Mouse (Mus musculus) intestine, embryonic 15.5 days (tissue): ENCODE results near the gene Bzw1. TPM values are rescaled to one million over a fixed set of nuclear protein-coding genes. Genes with fewer than 3 reads are reported as not detected.

ENCODE experiments used
- ATAC-seq: fragments of 200-750 bp; cut with Nextera tagmentation; 2 replicates; pipeline ENCODE4 v1.8.0; 2017; ENCODE audit warnings: moderate TSS enrichment, moderate library complexity
- H3K27ac ChIP-seq: fragments of 300-500 bp; sonication (generic); 2 replicates; pipeline ENCODE4 v1.5.1; 2015; ENCODE audit warnings: mild to moderate bottlenecking, inconsistent platforms
- H3K27me3 ChIP-seq: fragments of 300-500 bp; sonication (generic); replicated peaks from 2 replicates; pipeline ENCODE4 v1.6.1; 2015; ENCODE audit warnings: inconsistent platforms
- H3K36me3 ChIP-seq: fragments of 300-500 bp; sonication (generic); 2 replicates; pipeline ENCODE4 v1.6.1; 2015; ENCODE audit warnings: inconsistent platforms
- H3K4me1 ChIP-seq: fragments of 300-500 bp; sonication (generic); replicated peaks from 2 replicates; pipeline ENCODE4 v1.6.1; 2015; ENCODE audit warnings: inconsistent platforms
- H3K4me2 ChIP-seq: fragments of 300-500 bp; sonication (generic); replicated peaks from 2 replicates; pipeline ENCODE4 v1.6.1; 2015; ENCODE audit warnings: mild to moderate bottlenecking, inconsistent platforms
- H3K4me3 ChIP-seq: fragments of 300-500 bp; sonication (generic); replicated peaks from 2 replicates; pipeline ENCODE4 v1.5.1; 2015; ENCODE audit warnings: inconsistent platforms
- H3K9ac ChIP-seq: fragments of 300-500 bp; sonication (generic); 2 replicates; pipeline ENCODE4 v1.6.1; 2015; ENCODE audit warnings: inconsistent platforms
- H3K9me3 ChIP-seq: fragments of 300-500 bp; sonication (generic); 2 replicates; pipeline ENCODE4 v1.6.1; 2016; ENCODE audit warnings: inconsistent platforms
- WGBS: fragments of 180-500 bp; shearing (Covaris S2); methylation state at CpG from one replicate; pipeline ENCODE4 v1.1.7; 2015; 5-methylcytosine and 5-hydroxymethylcytosine counted together
- polyA plus RNA-seq: library from polyadenylated mRNA; unstranded; fragments of >200 nt; fragmentation: Nextera tagmentation; extraction: Ambion mirVana; gene quantifications from 2 replicates; pipeline ENCODE4 v1.2.1, GENCODE M21; 2015

Gene Bzw1
- polyA plus RNA-seq, 1 experiment from 2014 or later = 358 TPM

- Histone ChIP-seq H3K27ac (no peak overlapping the region), H3K9me3 (no peaks in the 10 kb centered on the region), H3K36me3 (peaks cover 23% of the 10 kb centered on the region), H3K4me1 (no peaks in the 10 kb centered on the region), H3K4me3 (no peak overlapping the region), H3K9ac (no peak overlapping the region), H3K4me2 (no peak overlapping the region), H3K27me3 (no peaks in the 10 kb centered on the region)
- WGBS = 97% methylated on average over 7 of the region's 7 CpGs
- no peak for ATAC-seq
Observed at GRCm38 (mm10) chr1:58407321-58407720, 14.6 kb downstream of the Bzw1 start.

- Histone ChIP-seq H3K9me3 (no peaks in the 10 kb centered on the region), H3K27ac (no peak overlapping the region), H3K27me3 (no peaks in the 10 kb centered on the region), H3K4me2 (no peak overlapping the region), H3K4me3 (no peak overlapping the region), H3K36me3 (peaks cover 26% of the 10 kb centered on the region), H3K4me1 (no peaks in the 10 kb centered on the region), H3K9ac (no peak overlapping the region)
- ATAC-seq = no peak
- WGBS = 83% methylated on average over 6 of the region's 6 CpGs
Observed at GRCm38 (mm10) chr1:58408141-58408540, 15.4 kb downstream of the Bzw1 start.

GRCm38 (mm10) chr1:58409553-58410197, 17.0 kb downstream of the Bzw1 start:
- no peak for ATAC-seq
- no peak overlapping the region for H3K9ac ChIP-seq
- no peaks in the 10 kb centered on the region for H3K27me3 ChIP-seq
- WGBS = 82% methylated on average over 5 of the region's 5 CpGs
- H3K4me3 ChIP-seq = no peak overlapping the region
- H3K4me1 ChIP-seq = no peaks in the 10 kb centered on the region
- no peak overlapping the region for H3K27ac ChIP-seq
- peaks cover 34% of the 10 kb centered on the region for H3K36me3 ChIP-seq
- no peak overlapping the region for H3K4me2 ChIP-seq
- H3K9me3 ChIP-seq = no peaks in the 10 kb centered on the region

- Histone ChIP-seq H3K27me3 (no peaks in the 10 kb centered on the region), H3K4me3 (no peak overlapping the region), H3K4me2 (no peak overlapping the region), H3K9ac (no peak overlapping the region), H3K4me1 (no peaks in the 10 kb centered on the region), H3K9me3 (no peaks in the 10 kb centered on the region), H3K36me3 (peaks cover 36% of the 10 kb centered on the region), H3K27ac (no peak overlapping the region)
- WGBS = 83% methylated on average over 3 of the region's 3 CpGs
- no peak for ATAC-seq
Observed at GRCm38 (mm10) chr1:58410198-58410588, 17.5 kb downstream of the Bzw1 start.

GRCm38 (mm10) chr1:58410776-58411175, 18.1 kb downstream of the Bzw1 start:
- no peak for ATAC-seq
- Histone ChIP-seq H3K27me3 (no peaks in the 10 kb centered on the region), H3K9ac (no peak overlapping the region), H3K36me3 (peaks cover 39% of the 10 kb centered on the region), H3K4me2 (no peak overlapping the region), H3K4me1 (no peaks in the 10 kb centered on the region), H3K27ac (no peak overlapping the region), H3K4me3 (no peak overlapping the region), H3K9me3 (no peaks in the 10 kb centered on the region)
- 90% methylated on average over 7 of the region's 7 CpGs for WGBS

GRCm38 (mm10) chr1:58415442-58415841, 22.7 kb downstream of the Bzw1 start:
- WGBS = 32% methylated on average over 1 of the region's 1 CpGs

GRCm38 (mm10) chr1:58416048-58416447, 23.4 kb downstream of the Bzw1 start:
- H3K27me3 ChIP-seq = no peaks in the 10 kb centered on the region
- peaks cover 50% of the 10 kb centered on the region for H3K36me3 ChIP-seq
- no peak for ATAC-seq
- H3K4me1 ChIP-seq = peaks cover 5% of the 10 kb centered on the region; the same call in 1 of the 2 replicates
- no peak overlapping the region for H3K4me3 ChIP-seq
- WGBS = 86% methylated on average over 2 of the region's 2 CpGs
- no peak overlapping the region for H3K27ac ChIP-seq
- H3K4me2 ChIP-seq = no peak overlapping the region
- no peaks in the 10 kb centered on the region for H3K9me3 ChIP-seq
- H3K9ac ChIP-seq = no peak overlapping the region

More at GRCm38 (mm10) chr1:58415442-58415841, 22.7 kb downstream of the Bzw1 start:
- Histone ChIP-seq H3K4me1 (0 out of 2 replicates have a peak, but pooled peaks cover 2% of the 10 kb centered on the region), H3K9ac (no peak overlapping the region), H3K9me3 (no peaks in the 10 kb centered on the region), H3K27ac (no peak overlapping the region), H3K27me3 (no peaks in the 10 kb centered on the region), H3K4me3 (no peak overlapping the region), H3K4me2 (no peak overlapping the region), H3K36me3 (peaks cover 53% of the 10 kb centered on the region)
- no peak for ATAC-seq

GRCm38 (mm10) chr1:58420032-58420431, 27.3 kb downstream of the Bzw1 start:
- H3K4me1 ChIP-seq = peaks cover 12% of the 10 kb centered on the region; the same call in 1 of the 2 replicates
- no peak overlapping the region for H3K4me2 ChIP-seq
- no peaks in the 10 kb centered on the region for H3K9me3 ChIP-seq
- ATAC-seq = no peak
- no peak overlapping the region for H3K9ac ChIP-seq
- WGBS = 82% methylated on average over 10 of the region's 10 CpGs
- no peak overlapping the region for H3K4me3 ChIP-seq
- H3K36me3 ChIP-seq = peaks cover 26% of the 10 kb centered on the region; the same call in 1 of the 2 replicates
- no peaks in the 10 kb centered on the region for H3K27me3 ChIP-seq
- no peak overlapping the region for H3K27ac ChIP-seq

- Histone ChIP-seq H3K27ac (no peak overlapping the region), H3K4me2 (peak overlapping the region; percentile 71), H3K9me3 (no peaks in the 10 kb centered on the region), H3K9ac (no peak overlapping the region), H3K4me3 (no peak overlapping the region), H3K4me1 (peaks cover 12% of the 10 kb centered on the region; the same call in 1 of the 2 replicates), H3K36me3 (peaks cover 21% of the 10 kb centered on the region; the same call in 1 of the 2 replicates), H3K27me3 (no peaks in the 10 kb centered on the region)
- WGBS = 39% methylated on average over 7 of the region's 7 CpGs
- no peak for ATAC-seq
Observed at GRCm38 (mm10) chr1:58420961-58421360, 28.3 kb downstream of the Bzw1 start.

- WGBS = 5% methylated on average over 13 of the region's 13 CpGs
- Histone ChIP-seq H3K4me2 (peak overlapping the region; percentile 71), H3K9me3 (no peaks in the 10 kb centered on the region)
Observed at GRCm38 (mm10) chr1:58422879-58423278, 30.2 kb downstream of the Bzw1 start.

GRCm38 (mm10) chr1:58423371-58424248, 30.9 kb downstream of the Bzw1 start, which contains the start of gene Clk1:
Clk1 (minus strand) TSS chr1:58424066.
- no peaks in the 10 kb centered on the region for H3K27me3 ChIP-seq
- ATAC-seq = peak; percentile 95
- peaks cover 12% of the 10 kb centered on the region; the same call in 1 of the 2 replicates for H3K4me1 ChIP-seq
- peaks cover 10% of the 10 kb centered on the region; the same call in 1 of the 2 replicates for H3K36me3 ChIP-seq
- peak within 1 kb of the TSS; percentile 96 for H3K4me3 ChIP-seq
- H3K4me2 ChIP-seq = peak within 1 kb of the TSS; percentile 71
- WGBS = under 1% methylated on average over 79 of the region's 79 CpGs
- peak within 1 kb of the TSS; percentile 100 for H3K9ac ChIP-seq
- peak within 1 kb of the TSS; percentile 99 for H3K27ac ChIP-seq
- no peaks in the 10 kb centered on the region for H3K9me3 ChIP-seq

More at GRCm38 (mm10) chr1:58422879-58423278, 30.2 kb downstream of the Bzw1 start:
- peaks cover 12% of the 10 kb centered on the region; the same call in 1 of the 2 replicates for H3K4me1 ChIP-seq
- H3K9ac ChIP-seq = peak overlapping the region; percentile 100
- ATAC-seq = peak; percentile 70
- H3K27ac ChIP-seq = peak overlapping the region; percentile 99
- peak overlapping the region; percentile 96 for H3K4me3 ChIP-seq
- H3K27me3 ChIP-seq = no peaks in the 10 kb centered on the region
- peaks cover 14% of the 10 kb centered on the region; the same call in 1 of the 2 replicates for H3K36me3 ChIP-seq

- WGBS = 90% methylated on average over 3 of the region's 3 CpGs
- Histone ChIP-seq H3K27me3 (no peaks in the 10 kb centered on the region), H3K27ac (no peak overlapping the region), H3K36me3 (peaks cover 10% of the 10 kb centered on the region; the same call in 1 of the 2 replicates), H3K4me2 (no peak overlapping the region; the same call in 1 of the 2 replicates), H3K9ac (no peak overlapping the region), H3K4me1 (peaks cover 12% of the 10 kb centered on the region; the same call in 1 of the 2 replicates), H3K4me3 (no peak overlapping the region), H3K9me3 (no peaks in the 10 kb centered on the region)
- ATAC-seq = no peak
Observed at GRCm38 (mm10) chr1:58424551-58424950, 31.9 kb downstream of the Bzw1 start.
